Mouse (Mus musculus): ENCODE data around the gene 4933411K16Rik. TPM values are rescaled to one million over a fixed set of nuclear protein-coding genes. Genes with fewer than 3 reads are reported as not detected.

Gene 4933411K16Rik
- total and polyA plus RNA-seq, 3 experiments: 0.10 TPM; not detected in 2

- no peak for DNase-seq (ENCODE audit: low read depth, low spot score)
- H3K79me2 ChIP-seq (ENCODE audit: control insufficient read depth, insufficient read depth, low read length, poor library complexity): no peaks in the 10 kb centered on the region
These were observed 23.0 kb downstream of the 4933411K16Rik start for GRCm38 (mm10) chr19:42075051-42075450.

GRCm38 (mm10) chr19:42075992-42076391 lies 23.9 kb downstream of the 4933411K16Rik start:
- Histone ChIP-seq H3K36me3 (ENCODE audit: control insufficient read depth in 1 of 2, insufficient read depth in 2 of 2, low read length in 2 of 2) (peaks cover 0 to 1% of the 10 kb centered on the region in 2 experiments; a peak in 1 of 4 replicates), H3K9me3 (replicated peaks; ENCODE audit: insufficient read depth, low read length) (no peaks in the 10 kb centered on the region), H3K4me1 (ENCODE audit: control insufficient read depth in 1 of 2, insufficient read depth in 2 of 2, low read length in 2 of 2) (peaks cover 0 to 13% of the 10 kb centered on the region in 2 experiments; a peak in 2 of 4 replicates), H3K27ac (ENCODE audit: control insufficient read depth, low read depth, low read length) (no peak overlapping the region), H3K79me2 (ENCODE audit: control insufficient read depth, insufficient read depth, low read length, poor library complexity) (no peaks in the 10 kb centered on the region), H3K4me3 (ENCODE audit: control insufficient read depth in 1 of 2, insufficient read depth in 1 of 2, low read depth in 2 of 2, low read length in 2 of 2) (no peak overlapping the region), H3K9ac (ENCODE audit: control insufficient read depth, low read depth, low read length, poor library complexity, severe bottlenecking) (no peak overlapping the region), H3K27me3 (ENCODE audit: control insufficient read depth in 1 of 2, insufficient read depth in 2 of 2, low read length in 2 of 2) (peaks cover 2 to 4% of the 10 kb centered on the region in 2 experiments; a peak in 3 of 4 replicates)
- DNase-seq (ENCODE audit: low read depth, low spot score): no peak
- TF ChIP-seq ZMIZ1 (IDR thresholded peaks at IDR 0.05; ENCODE audit: low read depth, low read length) (no peak), E2F4 (IDR thresholded peaks at IDR 0.05; ENCODE audit: borderline replicate concordance, low read depth, low read length) (no peak), ETS1 (IDR thresholded peaks at IDR 0.05; ENCODE audit: low read depth, low read length) (no peak), RAD21 (IDR thresholded peaks at IDR 0.05; ENCODE audit: low read depth, low read length) (no peak), MYC (IDR thresholded peaks at IDR 0.05; ENCODE audit: low read depth, low read length) (no peak), NRF1 (IDR thresholded peaks at IDR 0.05; ENCODE audit: insufficient read depth, low read depth, low read length, poor library complexity, severe bottlenecking) (no peak), MAX (IDR thresholded peaks at IDR 0.05; ENCODE audit: low read length) (no peak), USF2 (IDR thresholded peaks at IDR 0.05; ENCODE audit: borderline replicate concordance in 1 of 2, insufficient read depth in 1 of 2, low read depth in 1 of 2, low read length in 2 of 2) (no peak), GATA1 (IDR thresholded peaks at IDR 0.05; ENCODE audit: low read depth, low read length) (no peak), POLR2A (IDR thresholded peaks at IDR 0.05; ENCODE audit: control insufficient read depth in 1 of 2, insufficient read depth in 1 of 2, low read depth in 1 of 2, low read length in 2 of 2, poor library complexity in 1 of 2) (no peak), MXI1 (IDR thresholded peaks at IDR 0.05; ENCODE audit: low read depth, low read length) (no peak), SMC3 (IDR thresholded peaks at IDR 0.05; ENCODE audit: low read depth, low read length) (no peak), USF1 (IDR thresholded peaks at IDR 0.05; ENCODE audit: low read depth, low read length) (no peak), HCFC1 (IDR thresholded peaks at IDR 0.05; ENCODE audit: low read depth, low read length) (no peak), EP300 (IDR thresholded peaks at IDR 0.05; ENCODE audit: low read depth in 1 of 2, low read length in 2 of 2) (no peak), UBTF (IDR thresholded peaks at IDR 0.05; ENCODE audit: borderline replicate concordance, insufficient read depth, low read depth, low read length) (no peak), GABPA (IDR thresholded peaks at IDR 0.05; ENCODE audit: low read depth, low read length) (no peak), POLR2AphosphoS5 (IDR thresholded peaks at IDR 0.05; ENCODE audit: borderline replicate concordance, low read depth, low read length) (no peak), TAL1 (IDR thresholded peaks at IDR 0.05; ENCODE audit: low read length) (no peak)

More at GRCm38 (mm10) chr19:42075051-42075450, 23.0 kb downstream of the 4933411K16Rik start:
- Histone ChIP-seq H3K9ac (ENCODE audit: control insufficient read depth, low read depth, low read length, poor library complexity, severe bottlenecking) (no peak overlapping the region), H3K4me1 (ENCODE audit: control insufficient read depth in 1 of 2, insufficient read depth in 2 of 2, low read length in 2 of 2) (peaks cover 0 to 12% of the 10 kb centered on the region in 2 experiments; a peak in 1 of 4 replicates), H3K27me3 (ENCODE audit: control insufficient read depth in 1 of 2, insufficient read depth in 2 of 2, low read length in 2 of 2) (peaks cover 0 to 4% of the 10 kb centered on the region in 2 experiments; a peak in 2 of 4 replicates), H3K9me3 (replicated peaks; ENCODE audit: insufficient read depth, low read length) (no peaks in the 10 kb centered on the region), H3K4me3 (ENCODE audit: control insufficient read depth in 1 of 2, insufficient read depth in 1 of 2, low read depth in 2 of 2, low read length in 2 of 2) (no peak overlapping the region), H3K36me3 (ENCODE audit: control insufficient read depth in 1 of 2, insufficient read depth in 2 of 2, low read length in 2 of 2) (no peaks in the 10 kb centered on the region), H3K27ac (ENCODE audit: control insufficient read depth, low read depth, low read length) (no peak overlapping the region)
- TF ChIP-seq ETS1 (IDR thresholded peaks at IDR 0.05; ENCODE audit: low read depth, low read length) (no peak), MAX (IDR thresholded peaks at IDR 0.05; ENCODE audit: low read length) (no peak), ZMIZ1 (IDR thresholded peaks at IDR 0.05; ENCODE audit: low read depth, low read length) (no peak), EP300 (IDR thresholded peaks at IDR 0.05; ENCODE audit: low read depth in 1 of 2, low read length in 2 of 2) (no peak), MXI1 (IDR thresholded peaks at IDR 0.05; ENCODE audit: low read depth, low read length) (no peak), MYB (IDR thresholded peaks at IDR 0.05; ENCODE audit: low read depth, low read length) (no peak), NELFE (IDR thresholded peaks at IDR 0.05; ENCODE audit: low read depth, low read length) (no peak), POLR2AphosphoS5 (IDR thresholded peaks at IDR 0.05; ENCODE audit: borderline replicate concordance, low read depth, low read length) (no peak), MAFK (IDR thresholded peaks at IDR 0.05; ENCODE audit: borderline replicate concordance, low read depth, low read length) (no peak), JUND (IDR thresholded peaks at IDR 0.05; ENCODE audit: low read depth, low read length) (no peak), TAL1 (IDR thresholded peaks at IDR 0.05; ENCODE audit: low read length) (no peak), POLR2A (IDR thresholded peaks at IDR 0.05; ENCODE audit: control insufficient read depth in 1 of 2, insufficient read depth in 1 of 2, low read depth in 1 of 2, low read length in 2 of 2, poor library complexity in 1 of 2) (no peak), POLR2AphosphoS2 (IDR thresholded peaks at IDR 0.05; ENCODE audit: low read length) (no peak), CHD1 (IDR thresholded peaks at IDR 0.05; ENCODE audit: low read depth, low read length) (no peak), RCOR1 (IDR thresholded peaks at IDR 0.05; ENCODE audit: low read depth, low read length) (no peak), CHD2 (IDR thresholded peaks at IDR 0.05; ENCODE audit: low read length) (no peak), ZC3H11A (IDR thresholded peaks at IDR 0.05; ENCODE audit: low read depth, low read length) (no peak), TCF12 (IDR thresholded peaks at IDR 0.05; ENCODE audit: low read depth, low read length) (no peak), MYC (IDR thresholded peaks at IDR 0.05; ENCODE audit: low read depth, low read length) (no peak)

All from MEL (cell line).